Mouse (Mus musculus) midbrain, embryonic 15.5 days (tissue): ENCODE results near the gene 1700012B09Rik. TPM values are rescaled to one million over a fixed set of nuclear protein-coding genes. Genes with fewer than 3 reads are reported as not detected.

ENCODE experiments used
- ATAC-seq: fragments of 200-750 bp; cut with Nextera tagmentation; replicated peaks from 2 replicates; pipeline ENCODE4 v1.8.0; 2017; ENCODE audit warnings: moderate TSS enrichment
- H3K27ac ChIP-seq: fragments of 300-500 bp; sonication (generic); 2 replicates; pipeline ENCODE4 v1.5.1; 2015; ENCODE audit warnings: mild to moderate bottlenecking, inconsistent platforms
- H3K27me3 ChIP-seq: fragments of 300-500 bp; sonication (generic); replicated peaks from 2 replicates; pipeline ENCODE4 v1.6.1; 2015; ENCODE audit warnings: inconsistent platforms
- H3K36me3 ChIP-seq: fragments of 300-500 bp; sonication (generic); replicated peaks from 2 replicates; pipeline ENCODE4 v1.6.1; 2015; ENCODE audit warnings: inconsistent platforms
- H3K4me1 ChIP-seq: fragments of 300-500 bp; sonication (generic); 2 replicates; pipeline ENCODE4 v1.6.1; 2015; ENCODE audit warnings: inconsistent platforms
- H3K4me2 ChIP-seq: fragments of 300-500 bp; sonication (generic); 2 replicates; pipeline ENCODE4 v1.6.1; 2015; ENCODE audit warnings: inconsistent platforms, mild to moderate bottlenecking, moderate library complexity
- H3K4me3 ChIP-seq: fragments of 300-500 bp; sonication (generic); 2 replicates; pipeline ENCODE4 v1.5.1; 2015; ENCODE audit warnings: mild to moderate bottlenecking, inconsistent platforms
- H3K9ac ChIP-seq: fragments of 300-500 bp; sonication (generic); 2 replicates; pipeline ENCODE4 v1.6.1; 2015; ENCODE audit warnings: mild to moderate bottlenecking, inconsistent platforms
- H3K9me3 ChIP-seq: fragments of 300-500 bp; sonication (generic); 2 replicates; pipeline ENCODE4 v1.6.1; 2016; ENCODE audit warnings: inconsistent platforms
- WGBS: fragments of 180-500 bp; shearing (Covaris S2); methylation state at CpG from one replicate; pipeline ENCODE4 v1.1.7; 2015; ENCODE audit warnings: mixed read lengths; 5-methylcytosine and 5-hydroxymethylcytosine counted together
- polyA plus RNA-seq: library from polyadenylated mRNA; unstranded; fragments of >200 nt; fragmentation: Nextera tagmentation; extraction: Ambion mirVana; gene quantifications from 2 replicates; pipeline ENCODE4 v1.2.1, GENCODE M21; 2015

The 1700012B09Rik gene
- polyA plus RNA-seq: 3.7 and 4.7 TPM in 2 replicates

GRCm38 (mm10) chr9:14770803-14771471 lies at the start of gene 1700012B09Rik:
Gene 1700012B09Rik, minus strand, starts transcription at chr9:14771030.
- Histone ChIP-seq H3K4me2 (peak within 1 kb of the TSS; percentile 28), H3K4me1 (peaks cover 4% of the 10 kb centered on the region), H3K9me3 (no peaks in the 10 kb centered on the region), H3K4me3 (no peak within 1 kb of the TSS), H3K27ac (no peak within 1 kb of the TSS), H3K36me3 (no peaks in the 10 kb centered on the region), H3K9ac (no peak within 1 kb of the TSS), H3K27me3 (no peaks in the 10 kb centered on the region)
- ATAC-seq: peak; percentile 77
- WGBS: 16% methylated on average over 23 of the region's 23 CpGs

GRCm38 (mm10) chr9:14810111-14810510 lies 39.3 kb upstream of the 1700012B09Rik start:
- Histone ChIP-seq H3K4me2 (no peak overlapping the region), H3K27ac (no peak overlapping the region), H3K36me3 (peaks cover 10% of the 10 kb centered on the region), H3K4me1 (no peaks in the 10 kb centered on the region), H3K9ac (no peak overlapping the region), H3K4me3 (no peak overlapping the region), H3K27me3 (no peaks in the 10 kb centered on the region), H3K9me3 (no peaks in the 10 kb centered on the region)
- 94% methylated on average over 5 of the region's 5 CpGs for WGBS
- no peak for ATAC-seq

GRCm38 (mm10) chr9:14806786-14807185 lies 36.0 kb upstream of the 1700012B09Rik start:
- 93% methylated on average over 1 of the region's 1 CpGs for WGBS
- no peak overlapping the region for H3K27ac ChIP-seq
- H3K4me2 ChIP-seq: no peak overlapping the region
- H3K4me3 ChIP-seq: no peak overlapping the region
- ATAC-seq: no peak
- no peaks in the 10 kb centered on the region for H3K27me3 ChIP-seq
- H3K4me1 ChIP-seq: no peaks in the 10 kb centered on the region
- H3K9ac ChIP-seq: no peak overlapping the region
- peaks cover 10% of the 10 kb centered on the region; the same call in 1 of the 2 replicates for H3K36me3 ChIP-seq
- no peaks in the 10 kb centered on the region for H3K9me3 ChIP-seq

GRCm38 (mm10) chr9:14805714-14806113 lies 34.9 kb upstream of the 1700012B09Rik start:
- no peak overlapping the region for H3K4me3 ChIP-seq
- peaks cover 10% of the 10 kb centered on the region; the same call in 1 of the 2 replicates for H3K36me3 ChIP-seq
- no peak for ATAC-seq

GRCm38 (mm10) chr9:14787356-14787755 lies 16.5 kb upstream of the 1700012B09Rik start:
- Histone ChIP-seq H3K27me3 (no peaks in the 10 kb centered on the region), H3K9me3 (no peaks in the 10 kb centered on the region), H3K4me2 (no peak overlapping the region), H3K4me3 (no peak overlapping the region), H3K27ac (no peak overlapping the region), H3K36me3 (peaks cover 5% of the 10 kb centered on the region; the same call in 1 of the 2 replicates), H3K4me1 (peaks cover 10% of the 10 kb centered on the region), H3K9ac (no peak overlapping the region)
- no peak for ATAC-seq
- 92% methylated on average over 6 of the region's 6 CpGs for WGBS

More at GRCm38 (mm10) chr9:14805714-14806113, 34.9 kb upstream of the 1700012B09Rik start:
- H3K4me2 ChIP-seq: no peak overlapping the region
- no peaks in the 10 kb centered on the region for H3K27me3 ChIP-seq
- H3K9ac ChIP-seq: no peak overlapping the region
- H3K27ac ChIP-seq: no peak overlapping the region
- no peaks in the 10 kb centered on the region for H3K9me3 ChIP-seq
- H3K4me1 ChIP-seq: no peaks in the 10 kb centered on the region
- 96% methylated on average over 2 of the region's 2 CpGs for WGBS

GRCm38 (mm10) chr9:14784039-14785002 lies 13.5 kb upstream of the 1700012B09Rik start, which contains the start of the genes Mre11a and Ankrd49:
Gene Mre11a, plus strand, starts transcription at chr9:14784654.
Gene Ankrd49, minus strand, starts transcription at chr9:14784856.
- ATAC-seq: peak; percentile 100
- peak within 1 kb of the TSS; percentile 90 for H3K4me2 ChIP-seq
- WGBS: under 1% methylated on average over 62 of the region's 62 CpGs
- no peaks in the 10 kb centered on the region for H3K27me3 ChIP-seq
- peak within 1 kb of the TSS; percentile 98 for H3K27ac ChIP-seq
- peak within 1 kb of the TSS; percentile 95 for H3K4me3 ChIP-seq
- no peaks in the 10 kb centered on the region for H3K9me3 ChIP-seq
- H3K36me3 ChIP-seq: peaks cover 10% of the 10 kb centered on the region; the same call in 1 of the 2 replicates
- H3K4me1 ChIP-seq: peaks cover 10% of the 10 kb centered on the region
- peak within 1 kb of the TSS; percentile 92 for H3K9ac ChIP-seq

GRCm38 (mm10) chr9:14778341-14778740 lies 7.5 kb upstream of the 1700012B09Rik start:
- ATAC-seq: no peak
- Histone ChIP-seq H3K9me3 (no peaks in the 10 kb centered on the region), H3K36me3 (peaks cover 10% of the 10 kb centered on the region; the same call in 1 of the 2 replicates), H3K9ac (no peak overlapping the region), H3K27me3 (no peaks in the 10 kb centered on the region), H3K4me3 (no peak overlapping the region), H3K4me1 (no peaks in the 10 kb centered on the region), H3K27ac (no peak overlapping the region), H3K4me2 (no peak overlapping the region)
- 42% methylated on average over 13 of the region's 13 CpGs for WGBS

- H3K27me3 ChIP-seq: no peaks in the 10 kb centered on the region
- no peak overlapping the region for H3K27ac ChIP-seq
- no peaks in the 10 kb centered on the region for H3K36me3 ChIP-seq
- H3K4me1 ChIP-seq: peaks cover 4% of the 10 kb centered on the region
- H3K4me2 ChIP-seq: no peak overlapping the region
- ATAC-seq: no peak
- WGBS: 60% methylated on average over 2 of the region's 2 CpGs
- H3K4me3 ChIP-seq: no peak overlapping the region
- H3K9ac ChIP-seq: no peak overlapping the region
- H3K9me3 ChIP-seq: no peaks in the 10 kb centered on the region
These were observed 3.0 kb upstream of the 1700012B09Rik start for GRCm38 (mm10) chr9:14773813-14774212.

GRCm38 (mm10) chr9:14772074-14772473 lies 1.2 kb upstream of the 1700012B09Rik start:
- H3K9me3 ChIP-seq: no peaks in the 10 kb centered on the region
- WGBS: 83% methylated on average over 2 of the region's 2 CpGs

GRCm38 (mm10) chr9:14769811-14770210 lies 1.0 kb downstream of the 1700012B09Rik start:
- no peaks in the 10 kb centered on the region for H3K36me3 ChIP-seq
- no peaks in the 10 kb centered on the region for H3K9me3 ChIP-seq
- 44% methylated on average over 5 of the region's 6 CpGs for WGBS
- no peak overlapping the region for H3K4me3 ChIP-seq
- peak; percentile 50; the same call in 1 of the 2 replicates for ATAC-seq
- no peaks in the 10 kb centered on the region for H3K27me3 ChIP-seq
- no peak overlapping the region for H3K27ac ChIP-seq
- no peak overlapping the region for H3K4me2 ChIP-seq
- no peak overlapping the region for H3K9ac ChIP-seq
- peaks cover 4% of the 10 kb centered on the region for H3K4me1 ChIP-seq

More at GRCm38 (mm10) chr9:14772074-14772473, 1.2 kb upstream of the 1700012B09Rik start:
- H3K27me3 ChIP-seq: no peaks in the 10 kb centered on the region
- no peak overlapping the region for H3K4me2 ChIP-seq
- no peak for ATAC-seq
- H3K4me1 ChIP-seq: peaks cover 4% of the 10 kb centered on the region
- H3K4me3 ChIP-seq: no peak overlapping the region
- H3K9ac ChIP-seq: no peak overlapping the region
- H3K27ac ChIP-seq: no peak overlapping the region
- no peaks in the 10 kb centered on the region for H3K36me3 ChIP-seq

GRCm38 (mm10) chr9:14764765-14765164 lies 6.1 kb downstream of the 1700012B09Rik start:
- Histone ChIP-seq H3K4me3 (no peak overlapping the region), H3K4me1 (no peaks in the 10 kb centered on the region; the same call in 1 of the 2 replicates), H3K9ac (no peak overlapping the region), H3K4me2 (no peak overlapping the region), H3K27ac (no peak overlapping the region), H3K27me3 (no peaks in the 10 kb centered on the region), H3K9me3 (no peaks in the 10 kb centered on the region), H3K36me3 (no peaks in the 10 kb centered on the region)
- peak; percentile 71; the same call in 1 of the 2 replicates for ATAC-seq
- WGBS: 23% methylated on average over 7 of the region's 7 CpGs

GRCm38 (mm10) chr9:14759261-14759660 lies 11.6 kb downstream of the 1700012B09Rik start:
- H3K4me3 ChIP-seq: no peak overlapping the region
- H3K27me3 ChIP-seq: no peaks in the 10 kb centered on the region
- no peak overlapping the region for H3K4me2 ChIP-seq
- no peaks in the 10 kb centered on the region for H3K9me3 ChIP-seq
- ATAC-seq: no peak
- no peak overlapping the region for H3K27ac ChIP-seq
- H3K36me3 ChIP-seq: no peaks in the 10 kb centered on the region
- no peaks in the 10 kb centered on the region for H3K4me1 ChIP-seq
- H3K9ac ChIP-seq: no peak overlapping the region
